Mouse (Mus musculus): ENCODE results near the gene Hnrnpab.

DNA sequence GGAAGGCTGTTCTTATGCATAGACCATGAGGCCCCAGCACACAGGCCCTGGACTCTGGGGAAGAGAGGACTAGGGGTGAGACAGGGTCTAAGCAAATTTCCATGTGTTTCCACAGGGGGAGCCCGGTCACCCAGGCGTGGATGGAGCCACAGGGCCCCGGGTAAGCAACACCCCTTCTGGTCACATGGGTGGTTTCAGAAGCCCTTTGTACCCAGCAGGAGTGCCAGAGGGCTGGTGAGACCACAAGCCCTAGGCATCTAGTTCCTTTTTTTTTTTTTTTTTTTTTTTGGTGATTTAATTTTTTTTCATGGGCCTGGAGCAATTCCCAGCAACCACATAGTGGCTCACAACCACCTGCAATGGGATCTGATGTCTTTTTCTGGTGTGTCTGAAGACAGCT is 41.6 kb downstream of the Hnrnpab start:
- TF ChIP-seq CTCF (conservative IDR thresholded peaks at IDR 0.05; ENCODE audit: low read length) = no peak
- TF ChIP-seq NANOG (IDR thresholded peaks at IDR 0.05; ENCODE audit: borderline replicate concordance, low read length) = no peak
- TF ChIP-seq POU5F1 (IDR thresholded peaks at IDR 0.05; ENCODE audit: borderline replicate concordance, low read length) = no peak
